Mouse (Mus musculus): Measurements from ENCODE around the gene Nup35. TPM values are rescaled to one million over a fixed set of nuclear protein-coding genes. Genes with fewer than 3 reads are reported as not detected.
A peak's percentile ranks its signal among the peaks of the same experiment; 100 is the strongest.

Gene Nup35
- total and polyA plus RNA-seq, 2 experiments: 4.8 to 9.5 TPM

DNA sequence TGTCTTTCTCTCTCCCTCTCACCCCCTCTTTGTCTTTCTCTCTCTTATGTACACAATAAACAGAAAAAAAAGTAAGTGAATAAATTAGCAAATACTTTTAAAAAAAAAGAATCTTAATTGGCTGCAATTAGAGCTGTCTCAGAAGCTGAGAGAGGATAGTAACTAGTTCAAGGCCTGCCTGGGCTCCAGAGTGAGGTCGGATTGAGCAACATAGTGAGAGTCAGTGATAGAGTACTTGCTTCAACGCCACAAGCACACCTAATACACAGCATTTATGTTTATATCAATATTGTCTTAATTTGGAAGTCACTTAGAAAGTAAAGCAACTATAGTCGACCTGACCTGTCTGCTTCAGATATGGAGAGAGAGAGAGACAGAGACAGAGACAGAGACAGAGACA, 2.0 kb downstream of the Nup35 start:
- TF ChIP-seq POLR2A (IDR thresholded peaks at IDR 0.05; ENCODE audit: extremely low read depth, insufficient read depth, low read length) (no peak), CTCF (IDR thresholded peaks at IDR 0.05; ENCODE audit: low read depth, low read length) (no peak)
- DNase-seq (ENCODE audit: extremely low read depth, low read depth, low spot score): no peak
- Histone ChIP-seq H3K4me1 (ENCODE audit: control insufficient read depth, insufficient read depth, low read length) (peaks cover 3% of the 10 kb centered on the region; the same call in 1 of the 2 replicates), H3K79me2 (ENCODE audit: control insufficient read depth, insufficient read depth, low read length) (no peaks in the 10 kb centered on the region), H3K9ac (ENCODE audit: low read depth, low read length) (no peak overlapping the region), H3K36me3 (ENCODE audit: control insufficient read depth, insufficient read depth, low read length) (peaks cover 11% of the 10 kb centered on the region; the same call in 1 of the 2 replicates), H3K27me3 (ENCODE audit: control insufficient read depth, insufficient read depth, low read length) (no peaks in the 10 kb centered on the region), H3K4me3 (ENCODE audit: insufficient read depth, low read depth, low read length) (no peak overlapping the region), H3K27ac (replicated peaks; ENCODE audit: insufficient read depth, low read depth, low read length) (no peak overlapping the region)
- 75% methylated on average over 3 of the region's 3 CpGs for WGBS

DNA sequence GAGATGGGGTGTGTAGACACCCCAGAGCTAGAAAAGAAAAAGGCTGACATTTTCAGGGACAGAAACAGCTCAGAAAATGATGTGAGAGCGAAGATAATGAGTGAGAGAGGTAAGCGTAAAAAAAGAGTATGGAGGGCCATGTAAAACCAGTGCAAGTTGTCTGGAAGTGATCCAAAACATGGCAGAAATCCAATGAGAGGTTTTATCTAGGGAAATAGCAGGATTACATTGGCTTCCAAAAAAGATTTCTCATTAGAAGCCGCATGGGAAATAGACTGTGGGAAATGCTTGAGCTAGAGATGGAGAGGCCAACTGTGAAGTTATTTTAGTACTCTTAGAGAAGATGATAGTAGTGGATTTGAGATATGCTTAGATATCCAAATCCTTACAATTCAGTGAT, 4.9 kb downstream of the Nup35 start:
- peaks cover 3% of the 10 kb centered on the region; the same call in 1 of the 2 replicates for H3K4me1 ChIP-seq (ENCODE audit: control insufficient read depth, insufficient read depth, low read length)
- WGBS: 87% methylated on average over 3 of the region's 3 CpGs
- no peak overlapping the region for H3K27ac ChIP-seq (replicated peaks; ENCODE audit: insufficient read depth, low read depth, low read length)
- H3K27me3 ChIP-seq (ENCODE audit: control insufficient read depth, insufficient read depth, low read length): no peaks in the 10 kb centered on the region
- H3K79me2 ChIP-seq (ENCODE audit: control insufficient read depth, insufficient read depth, low read length): no peaks in the 10 kb centered on the region
- peaks cover 23% of the 10 kb centered on the region for H3K36me3 ChIP-seq (ENCODE audit: control insufficient read depth, insufficient read depth, low read length)
- no peak overlapping the region for H3K9ac ChIP-seq (ENCODE audit: low read depth, low read length)
- no peak for TF ChIP-seq CTCF (IDR thresholded peaks at IDR 0.05; ENCODE audit: low read depth, low read length)
- TF ChIP-seq POLR2A (IDR thresholded peaks at IDR 0.05; ENCODE audit: extremely low read depth, insufficient read depth, low read length): no peak
- H3K4me3 ChIP-seq (ENCODE audit: insufficient read depth, low read depth, low read length): no peak overlapping the region
- DNase-seq (ENCODE audit: extremely low read depth, low read depth, low spot score): no peak

DNA sequence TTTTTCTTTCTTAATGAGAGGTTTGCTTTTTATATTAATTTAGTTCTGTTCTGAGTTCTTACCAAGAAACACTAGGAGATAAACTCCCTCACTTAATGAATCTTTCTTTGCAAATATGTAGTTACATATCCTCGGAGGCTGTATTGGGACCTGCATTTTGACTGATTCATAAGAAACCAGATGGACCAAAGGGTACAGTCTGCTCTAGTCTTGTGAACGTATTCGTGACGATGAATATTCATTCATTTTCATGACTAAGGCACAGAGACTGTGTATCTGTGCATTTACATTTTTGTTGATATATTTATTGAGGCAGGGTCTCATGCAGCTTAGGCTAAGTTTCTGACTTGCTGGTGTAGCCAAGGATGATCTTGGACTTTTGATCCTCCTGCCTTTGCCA, 7.5 kb downstream of the Nup35 start:
- peaks cover 23% of the 10 kb centered on the region for H3K36me3 ChIP-seq (ENCODE audit: control insufficient read depth, insufficient read depth, low read length)
- 94% methylated on average over 4 of the region's 4 CpGs for WGBS
- DNase-seq (ENCODE audit: extremely low read depth, low read depth, low spot score): no peak
- no peak overlapping the region for H3K27ac ChIP-seq (replicated peaks; ENCODE audit: insufficient read depth, low read depth, low read length)
- TF ChIP-seq POLR2A (IDR thresholded peaks at IDR 0.05; ENCODE audit: extremely low read depth, insufficient read depth, low read length): no peak
- TF ChIP-seq CTCF (IDR thresholded peaks at IDR 0.05; ENCODE audit: low read depth, low read length): no peak
- no peak overlapping the region for H3K4me3 ChIP-seq (ENCODE audit: insufficient read depth, low read depth, low read length)
- H3K79me2 ChIP-seq (ENCODE audit: control insufficient read depth, insufficient read depth, low read length): no peaks in the 10 kb centered on the region
- H3K27me3 ChIP-seq (ENCODE audit: control insufficient read depth, insufficient read depth, low read length): no peaks in the 10 kb centered on the region
- no peak overlapping the region for H3K9ac ChIP-seq (ENCODE audit: low read depth, low read length)
- no peaks in the 10 kb centered on the region for H3K4me1 ChIP-seq (ENCODE audit: control insufficient read depth, insufficient read depth, low read length)

DNA sequence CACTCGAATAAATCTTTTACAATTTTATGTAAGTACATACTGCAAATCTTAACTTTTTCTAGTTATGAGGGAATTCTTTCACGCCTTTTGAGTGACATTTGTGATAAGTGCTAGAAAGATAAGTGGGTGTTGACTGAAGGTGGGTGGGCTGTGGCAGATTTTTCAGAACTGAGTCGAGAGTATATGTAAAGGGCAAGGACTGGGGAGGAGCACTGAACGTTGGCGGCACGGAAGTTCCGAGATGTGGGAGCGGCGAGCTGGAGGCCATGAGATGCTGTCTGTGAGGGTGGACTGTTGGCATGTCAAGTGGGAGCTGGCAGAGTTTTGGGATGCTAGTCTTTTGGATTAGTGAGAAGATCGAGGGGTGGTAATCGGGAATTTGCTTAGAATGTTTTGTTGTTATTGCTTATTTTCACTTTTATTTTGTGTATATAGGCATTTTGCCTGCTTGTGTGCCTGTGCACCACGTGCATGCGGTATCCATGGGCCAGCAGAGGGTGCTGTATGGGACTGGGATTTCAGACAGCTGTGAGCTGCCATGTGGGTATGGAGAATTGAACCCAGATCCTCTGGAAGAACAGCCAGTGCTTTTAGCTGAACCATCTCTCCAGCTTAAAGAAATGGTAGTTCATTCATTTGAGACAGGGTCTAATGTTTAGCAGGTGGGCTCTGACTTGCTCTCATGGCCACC, 15.4 kb downstream of the Nup35 start:
- WGBS: 93% methylated on average over 13 of the region's 13 CpGs
- H3K27ac ChIP-seq (replicated peaks; ENCODE audit: insufficient read depth, low read depth, low read length): no peak overlapping the region
- H3K9ac ChIP-seq (ENCODE audit: low read depth, low read length): no peak overlapping the region
- no peak for DNase-seq (ENCODE audit: extremely low read depth, low read depth, low spot score)
- no peak for TF ChIP-seq POLR2A (IDR thresholded peaks at IDR 0.05; ENCODE audit: extremely low read depth, insufficient read depth, low read length)
- peak; percentile 21; the same call in 1 of the 2 replicates for TF ChIP-seq CTCF (IDR thresholded peaks at IDR 0.05; ENCODE audit: low read depth, low read length)
- no peak overlapping the region for H3K4me3 ChIP-seq (ENCODE audit: insufficient read depth, low read depth, low read length)
- no peaks in the 10 kb centered on the region for H3K4me1 ChIP-seq (ENCODE audit: control insufficient read depth, insufficient read depth, low read length)
- H3K79me2 ChIP-seq (ENCODE audit: control insufficient read depth, insufficient read depth, low read length): no peaks in the 10 kb centered on the region
- peaks cover 2% of the 10 kb centered on the region; the same call in 1 of the 2 replicates for H3K36me3 ChIP-seq (ENCODE audit: control insufficient read depth, insufficient read depth, low read length)
- H3K27me3 ChIP-seq (ENCODE audit: control insufficient read depth, insufficient read depth, low read length): no peaks in the 10 kb centered on the region

DNA sequence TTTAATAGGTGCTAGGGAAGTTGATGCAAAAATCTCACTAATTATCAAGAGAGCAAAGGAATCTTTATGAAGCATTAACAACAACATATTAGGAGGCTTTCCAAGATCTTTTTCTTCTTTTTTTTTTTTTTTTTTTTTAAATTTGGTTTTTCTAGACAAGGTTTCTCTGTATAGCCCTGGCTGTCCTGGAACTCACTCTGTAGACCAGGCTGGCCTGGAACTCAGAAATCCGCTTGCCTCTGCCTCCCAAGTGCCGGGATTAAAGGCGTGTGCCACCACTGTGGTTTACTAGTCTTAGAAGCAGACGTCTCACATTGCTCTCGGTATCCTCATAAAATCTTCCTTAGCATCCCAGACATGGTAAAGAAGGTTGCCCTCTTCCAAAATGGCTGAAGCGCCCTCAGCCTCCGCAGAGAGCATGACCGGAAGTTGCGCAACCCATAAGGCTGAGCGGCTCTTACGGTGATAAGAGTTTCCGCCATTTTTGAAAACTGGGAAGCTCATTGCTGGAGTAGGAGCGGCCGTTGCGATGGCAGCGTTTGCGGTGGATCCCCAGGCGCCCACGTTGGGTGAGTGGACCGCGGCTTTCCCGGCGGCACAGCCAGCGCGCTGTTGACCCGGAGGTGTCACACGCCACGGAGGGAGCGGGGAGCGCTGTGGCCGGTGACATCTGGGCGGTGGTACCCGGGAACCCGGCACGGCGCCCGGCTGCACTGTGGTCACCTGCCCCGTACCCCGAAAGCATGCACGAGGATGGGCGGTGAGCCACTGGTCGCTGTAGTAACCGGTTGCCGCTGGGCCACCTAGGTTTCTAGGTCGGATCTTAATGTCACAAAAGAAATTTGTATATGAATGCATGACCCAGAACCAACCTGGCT, 21.6 kb downstream of the Nup35 start:
- H3K36me3 ChIP-seq (ENCODE audit: control insufficient read depth, insufficient read depth, low read length): peaks cover 7% of the 10 kb centered on the region
- under 1% methylated on average over 45 of the region's 45 CpGs for WGBS

More for the DNA sequence above, 21.6 kb downstream of the Nup35 start:
- Histone ChIP-seq H3K79me2 (ENCODE audit: control insufficient read depth, insufficient read depth, low read length) (no peaks in the 10 kb centered on the region; the same call in 1 of the 2 replicates), H3K4me3 (ENCODE audit: insufficient read depth, low read depth, low read length) (peak overlapping the region; percentile 91), H3K9ac (ENCODE audit: low read depth, low read length) (peak overlapping the region; percentile 83), H3K27me3 (ENCODE audit: control insufficient read depth, insufficient read depth, low read length) (no peaks in the 10 kb centered on the region), H3K4me1 (ENCODE audit: control insufficient read depth, insufficient read depth, low read length) (peaks cover 4% of the 10 kb centered on the region; the same call in 1 of the 2 replicates), H3K27ac (replicated peaks; ENCODE audit: insufficient read depth, low read depth, low read length) (no peak overlapping the region)
- no peak for TF ChIP-seq POLR2A (IDR thresholded peaks at IDR 0.05; ENCODE audit: extremely low read depth, insufficient read depth, low read length)
- TF ChIP-seq CTCF (IDR thresholded peaks at IDR 0.05; ENCODE audit: low read depth, low read length): no peak
- peak; percentile 80 for DNase-seq (ENCODE audit: extremely low read depth, low read depth, low spot score)
